Mouse (Mus musculus) bone marrow macrophage, adult 2 months (primary cell): ENCODE measurements around the gene Fam83b. TPM values are rescaled to one million over a fixed set of nuclear protein-coding genes. Genes with fewer than 3 reads are reported as not detected.

Experiments
- H3K27ac ChIP-seq: 2 replicates; pipeline ENCODE4 v1.5.1; 2012; ENCODE audit warnings: low read depth, low read length; ENCODE audit not compliant: insufficient read depth
- H3K4me1 ChIP-seq: 2 replicates; pipeline ENCODE4 v1.6.1; 2012; ENCODE audit warnings: low read length; ENCODE audit not compliant: control insufficient read depth, insufficient read depth
- H3K4me3 ChIP-seq: 2 replicates; pipeline ENCODE4 v1.5.1; 2012; ENCODE audit warnings: mild to moderate bottlenecking, low read length, moderate library complexity; ENCODE audit not compliant: insufficient read depth
- CTCF ChIP-seq: IDR thresholded peaks from 2 replicates; pipeline ENCODE4 v1.5.1; 2012; ENCODE audit warnings: low read depth, mild to moderate bottlenecking, low read length, moderate library complexity
- POLR2A ChIP-seq: IDR thresholded peaks from 2 replicates; pipeline ENCODE4 v1.6.1; 2012; ENCODE audit warnings: mild to moderate bottlenecking, low read depth, low read length, borderline replicate concordance
- polyA plus RNA-seq: library from polyadenylated mRNA; stranded (reverse); fragments of >200 nt; gene quantifications from 2 replicates; pipeline ENCODE4 v1.2.4, GENCODE M21; 2012; ENCODE audit not compliant: missing spikeins, insufficient read depth, insufficient read length

Gene Fam83b
- polyA plus RNA-seq = not detected in 2 replicates

DNA sequence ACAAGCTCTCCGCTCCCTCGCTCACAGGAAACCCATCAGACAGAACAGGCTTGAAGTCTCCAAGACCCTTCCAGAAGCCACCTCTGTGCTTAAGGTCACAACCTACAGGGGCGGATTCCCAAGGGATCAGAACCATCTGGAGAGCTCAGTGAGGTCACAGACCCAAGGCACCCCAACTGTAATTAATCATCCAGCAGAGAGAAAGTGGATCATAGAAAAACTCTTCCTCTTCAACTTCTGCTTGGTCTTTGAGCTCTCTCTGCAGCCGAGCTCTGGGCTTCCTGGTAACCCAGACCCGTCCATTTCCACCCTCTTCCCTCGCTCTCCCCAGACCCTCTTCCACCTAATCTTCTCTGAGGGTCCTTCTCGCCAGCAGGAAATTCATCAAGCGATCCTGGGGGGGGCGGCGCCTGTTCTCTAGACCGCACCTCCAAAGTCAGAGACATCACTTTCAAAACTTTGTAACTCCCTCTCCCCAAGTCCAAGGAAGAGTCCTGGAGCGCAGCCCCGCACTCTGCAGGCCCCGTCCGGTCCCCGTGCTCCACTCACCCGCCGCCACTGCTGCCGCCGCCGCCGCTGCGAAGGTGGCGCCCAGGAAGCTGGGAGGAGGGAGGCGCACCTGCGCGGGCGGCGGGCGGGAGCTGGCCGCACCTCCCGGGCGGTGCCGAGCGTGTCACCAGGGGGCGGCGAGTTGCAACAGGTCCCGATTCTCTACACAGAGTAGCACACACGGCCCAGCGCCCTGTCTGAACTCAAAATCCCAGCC lies at the start of gene Fam83b:
Fam83b (minus strand) TSS at position 602 of the 766 bp plus-strand sequence.
- Histone ChIP-seq H3K4me1 (no peaks in the 10 kb centered on the region), H3K4me3 (no peak within 1 kb of the TSS), H3K27ac (no peak within 1 kb of the TSS)
- TF ChIP-seq CTCF (no peak), POLR2A (no peak)

DNA sequence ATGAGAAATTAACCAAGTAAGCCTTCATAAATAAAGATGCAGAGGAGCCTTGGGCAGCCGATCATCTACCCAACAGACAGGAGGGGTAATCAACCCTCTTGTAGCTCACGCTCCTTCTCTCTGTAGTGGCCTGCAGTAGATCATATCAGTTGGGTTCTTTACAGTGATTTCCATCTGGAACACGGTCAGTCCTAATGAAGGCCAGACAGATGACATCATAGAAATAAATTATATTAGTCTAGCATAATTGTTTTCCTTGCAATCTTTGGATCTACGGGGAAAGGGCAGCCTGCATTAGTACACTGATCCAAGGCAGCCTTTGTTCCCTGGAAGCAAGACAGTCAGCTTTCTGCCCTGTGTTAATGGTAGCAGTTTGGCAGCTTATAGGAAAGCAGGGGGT lies 47.2 kb upstream of the Fam83b start:
- no peak overlapping the region for H3K4me3 ChIP-seq
- H3K4me1 ChIP-seq = no peaks in the 10 kb centered on the region
- no peak for TF ChIP-seq POLR2A
- no peak for TF ChIP-seq CTCF
- H3K27ac ChIP-seq = no peak overlapping the region

DNA sequence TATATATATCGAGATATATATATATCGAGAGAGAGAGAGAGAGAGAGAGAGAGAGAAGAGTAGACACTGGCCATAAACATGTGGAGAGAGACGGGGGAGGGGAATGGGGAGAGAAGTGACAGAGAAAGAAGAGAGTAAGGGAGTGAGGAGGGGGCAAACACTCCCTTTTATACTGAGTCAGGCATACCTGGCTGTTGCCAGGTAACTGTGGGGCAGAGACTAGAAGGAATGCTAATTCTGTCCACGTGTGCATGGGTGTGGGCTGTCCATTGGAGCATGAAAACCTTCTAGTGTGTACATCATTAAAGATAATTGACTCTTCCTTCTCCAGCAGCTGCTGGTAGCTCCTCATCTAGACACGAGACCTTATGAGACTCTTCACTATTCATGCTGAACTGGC lies 36.8 kb upstream of the Fam83b start:
- no peaks in the 10 kb centered on the region for H3K4me1 ChIP-seq
- TF ChIP-seq POLR2A (no peak), CTCF (no peak)
- H3K27ac ChIP-seq = no peak overlapping the region
- no peak overlapping the region for H3K4me3 ChIP-seq

DNA sequence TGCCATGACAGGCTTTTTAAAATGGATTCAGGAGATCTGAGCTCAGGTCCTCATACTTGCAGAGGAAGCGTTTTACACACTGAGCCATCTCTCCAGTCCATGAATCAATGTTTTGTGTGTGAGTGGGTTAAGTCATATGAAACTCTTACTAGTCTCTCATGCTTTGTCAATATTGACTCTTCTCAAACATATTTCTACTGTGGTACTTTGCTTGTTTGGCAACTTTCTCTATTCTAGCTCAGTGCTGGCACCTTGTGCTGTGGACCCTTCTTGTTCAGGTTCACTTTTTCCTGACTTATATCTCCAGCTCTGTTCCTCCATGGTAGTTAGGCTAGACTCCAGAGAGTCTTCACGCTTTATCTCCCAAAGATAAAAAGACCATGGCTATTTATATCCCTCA lies 36.0 kb upstream of the Fam83b start:
- Histone ChIP-seq H3K4me3 (no peak overlapping the region), H3K4me1 (no peaks in the 10 kb centered on the region), H3K27ac (no peak overlapping the region)
- TF ChIP-seq CTCF (no peak), POLR2A (no peak)

DNA sequence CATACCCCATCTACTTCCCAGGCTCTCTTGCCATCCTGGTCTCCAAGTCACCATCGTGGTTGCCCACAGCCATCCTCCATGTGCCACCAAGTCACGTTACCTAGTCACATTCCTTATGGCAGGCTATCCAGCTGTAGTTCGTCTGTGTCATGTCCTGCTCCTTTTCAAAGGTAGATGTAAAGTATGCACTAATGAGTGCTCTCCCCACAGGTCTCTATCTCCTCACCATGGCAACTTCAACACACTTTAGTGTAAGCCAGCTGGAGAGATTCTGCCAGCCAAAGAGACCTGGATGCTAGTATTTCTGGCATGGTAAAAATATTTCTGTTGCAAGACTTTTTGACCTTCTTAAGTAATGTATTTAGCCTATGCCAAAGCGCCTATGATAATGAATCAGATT lies 30.5 kb upstream of the Fam83b start:
- no peak overlapping the region for H3K4me3 ChIP-seq
- TF ChIP-seq POLR2A (no peak), CTCF (no peak)
- no peak overlapping the region for H3K27ac ChIP-seq
- H3K4me1 ChIP-seq = no peaks in the 10 kb centered on the region

DNA sequence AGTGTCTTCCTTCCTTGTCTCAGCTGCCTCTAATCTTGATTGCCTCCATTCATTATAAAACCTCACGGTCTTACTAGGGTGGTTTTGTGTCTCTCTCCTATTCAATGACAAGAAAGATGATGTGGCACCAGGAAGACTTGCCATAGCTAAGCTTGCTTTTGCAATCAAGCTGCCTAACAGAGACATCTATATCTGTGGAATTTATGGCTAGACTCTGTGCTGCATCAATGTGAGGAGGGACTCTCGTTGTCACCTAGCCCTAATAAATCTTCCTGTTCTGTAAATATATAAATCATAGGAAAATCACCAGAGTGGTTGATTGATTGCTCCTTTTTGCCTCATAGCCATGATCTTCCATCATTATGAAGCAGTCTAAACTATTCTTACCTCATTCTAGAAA lies 26.9 kb upstream of the Fam83b start:
- Histone ChIP-seq H3K27ac (no peak overlapping the region), H3K4me1 (no peaks in the 10 kb centered on the region), H3K4me3 (no peak overlapping the region)
- TF ChIP-seq CTCF = no peak
- no peak for TF ChIP-seq POLR2A

DNA sequence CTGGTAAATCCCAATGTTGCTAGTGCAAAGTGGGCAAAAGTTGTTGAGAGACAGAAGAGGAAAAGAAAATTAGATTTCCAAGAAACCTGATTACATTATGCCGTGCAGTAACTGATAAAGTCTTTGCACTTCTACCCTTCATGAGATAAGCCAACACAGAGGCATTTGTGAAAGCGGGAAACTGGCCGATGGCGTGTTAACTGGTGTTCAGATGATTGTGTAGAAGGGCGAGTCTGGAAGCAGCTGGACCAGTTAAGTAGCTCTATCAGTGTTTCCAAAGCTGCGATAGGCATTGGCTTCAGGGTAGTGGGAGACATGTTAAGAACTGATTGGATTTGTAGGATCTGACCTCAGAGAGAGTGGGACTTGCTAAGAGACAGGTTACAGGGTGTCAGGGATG lies 17.0 kb upstream of the Fam83b start:
- H3K4me1 ChIP-seq = no peaks in the 10 kb centered on the region
- no peak overlapping the region for H3K4me3 ChIP-seq
- H3K27ac ChIP-seq = no peak overlapping the region
- TF ChIP-seq POLR2A = no peak
- TF ChIP-seq CTCF = no peak

DNA sequence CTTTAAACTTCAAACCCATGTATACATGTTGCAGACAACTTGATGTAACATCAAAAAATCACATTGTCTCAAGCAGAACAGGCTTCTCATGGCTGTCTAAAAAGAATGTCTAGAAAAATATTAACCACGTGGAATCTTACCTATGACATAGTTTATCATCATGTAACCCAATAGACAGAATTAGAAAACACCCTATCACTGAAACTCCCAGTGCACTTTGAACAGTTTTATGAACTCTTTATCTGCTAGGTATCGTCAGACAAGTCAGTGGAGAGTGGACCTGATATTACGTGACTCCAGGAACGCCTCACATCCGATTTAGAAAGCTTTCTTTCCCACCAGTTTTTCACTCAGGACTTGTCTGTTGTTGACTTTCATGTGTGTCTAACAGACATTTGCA lies 15.1 kb upstream of the Fam83b start:
- Histone ChIP-seq H3K4me1 (no peaks in the 10 kb centered on the region), H3K27ac (no peak overlapping the region), H3K4me3 (no peak overlapping the region)
- TF ChIP-seq POLR2A = no peak
- no peak for TF ChIP-seq CTCF

DNA sequence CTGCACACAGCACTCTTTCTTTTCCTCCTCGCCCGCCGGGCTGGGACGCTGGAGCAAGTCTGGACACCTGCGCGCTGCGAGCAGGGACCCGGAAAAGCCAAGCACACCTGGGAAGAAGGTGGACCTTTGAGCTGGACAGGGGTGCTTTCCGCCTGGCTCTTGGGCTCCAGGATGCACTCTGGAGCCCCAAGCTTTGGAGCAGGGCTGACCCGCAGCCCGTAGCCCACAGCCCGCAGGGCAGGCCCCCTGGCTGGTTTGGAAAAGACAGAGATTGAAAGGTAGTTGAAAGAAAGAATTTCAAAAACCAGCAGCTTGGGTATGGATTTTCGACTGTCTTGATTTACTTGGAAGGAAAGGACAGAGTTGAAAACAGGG lies 352 bp upstream of the Fam83b start:
- TF ChIP-seq CTCF (no peak), POLR2A (no peak)
- Histone ChIP-seq H3K4me3 (no peak overlapping the region), H3K4me1 (no peaks in the 10 kb centered on the region), H3K27ac (no peak overlapping the region)

DNA sequence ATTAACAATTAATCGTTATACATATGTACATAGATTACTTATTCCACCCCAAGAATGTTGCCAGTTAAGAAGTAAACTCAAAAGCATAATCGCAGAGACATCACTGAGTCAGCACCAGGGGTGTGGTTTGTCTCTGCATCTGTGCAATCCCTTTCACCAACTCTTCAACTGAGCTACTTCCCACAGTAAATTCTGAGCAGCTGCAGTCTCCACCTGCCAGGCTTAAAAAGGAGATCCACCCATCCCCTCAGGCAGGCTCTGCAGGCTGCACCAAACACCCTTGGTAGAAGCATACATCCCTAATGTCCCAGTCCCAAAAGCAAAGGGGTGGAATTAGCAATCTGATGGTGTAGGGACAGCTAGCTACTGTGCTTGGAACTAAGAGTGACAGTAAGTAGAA lies 1.3 kb downstream of the Fam83b start:
- no peak overlapping the region for H3K27ac ChIP-seq
- H3K4me3 ChIP-seq = no peak overlapping the region
- no peaks in the 10 kb centered on the region for H3K4me1 ChIP-seq
- no peak for TF ChIP-seq CTCF
- no peak for TF ChIP-seq POLR2A

DNA sequence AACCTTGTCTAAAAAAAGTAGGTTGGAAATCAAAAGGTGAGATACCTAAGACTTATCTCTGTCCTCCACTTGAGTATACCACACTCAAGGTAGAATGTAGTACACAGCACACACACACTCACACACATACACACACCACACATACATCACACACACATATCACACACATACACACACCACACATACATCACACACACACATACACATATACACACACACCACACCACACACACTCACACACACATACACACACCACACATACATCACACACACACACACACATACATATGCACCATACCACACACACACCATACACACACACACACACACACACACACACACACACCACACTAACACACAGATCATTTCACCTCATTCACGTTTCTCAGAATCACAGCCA lies 2.8 kb downstream of the Fam83b start:
- Histone ChIP-seq H3K27ac (no peak overlapping the region), H3K4me1 (no peaks in the 10 kb centered on the region), H3K4me3 (no peak overlapping the region)
- TF ChIP-seq POLR2A (no peak), CTCF (no peak)
